Mouse (Mus musculus): Measurements from ENCODE around the gene Xxylt1.

DNA sequence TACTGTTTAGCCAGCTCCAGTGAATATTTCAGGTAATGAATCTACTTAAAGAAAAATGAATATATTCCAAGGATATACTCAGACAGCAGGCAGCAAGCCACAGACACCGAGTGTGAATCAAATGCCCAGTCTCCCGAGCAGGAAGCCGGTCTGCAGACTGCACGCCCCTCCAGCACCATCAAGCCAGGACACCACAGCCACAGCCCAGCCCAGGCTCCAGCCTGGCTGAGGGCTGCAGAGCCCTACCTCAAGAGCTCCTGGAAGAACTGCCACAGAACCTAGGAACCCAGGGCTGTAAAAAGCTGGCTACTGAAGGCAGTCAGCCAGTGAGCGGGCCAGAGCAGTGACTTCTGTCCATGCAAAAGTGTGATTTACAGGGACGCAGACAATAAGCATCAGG, 28.4 kb downstream of the Xxylt1 start:
- no peak for TF ChIP-seq CTCF (IDR thresholded peaks at IDR 0.05; ENCODE audit: low read depth, low read length)
- TF ChIP-seq GATA1 (IDR thresholded peaks at IDR 0.05; ENCODE audit: borderline replicate concordance, low read length) = no peak
- no peak for TF ChIP-seq GATA2 (IDR thresholded peaks at IDR 0.05; ENCODE audit: borderline replicate concordance, low read depth, low read length)
- no peak for TF ChIP-seq TAL1 (conservative IDR thresholded peaks at IDR 0.05; ENCODE audit: low read depth, low read length)
- no peak for TF ChIP-seq POLR2AphosphoS5 (IDR thresholded peaks at IDR 0.05; ENCODE audit: insufficient replicate concordance, low read depth, low read length)

Measured in G1E (cell line).